Mouse (Mus musculus) neural tube, embryonic 11.5 days (tissue): Measurements from ENCODE around the gene Maml2. TPM values are rescaled to one million over a fixed set of nuclear protein-coding genes. Genes with fewer than 3 reads are reported as not detected.

Source experiments
- ATAC-seq: fragments of 200-750 bp; cut with Nextera tagmentation; 2 replicates; pipeline ENCODE4 v1.8.0; 2017; ENCODE audit warnings: moderate number of reproducible peaks, mild to moderate bottlenecking, moderate TSS enrichment, moderate library complexity; ENCODE audit not compliant: insufficient read depth, low FRiP score, low TSS enrichment
- DNase-seq: peaks from one replicate; pipeline ENCODE4 v3.0.0-alpha.2; 2015; ENCODE audit warnings: low spot score
- H3K27ac ChIP-seq: fragments of 300-500 bp; sonication (generic); 2 replicates; pipeline ENCODE4 v1.5.1; 2014; ENCODE audit warnings: low read depth, mild to moderate bottlenecking, low read length
- H3K27me3 ChIP-seq: fragments of 300-500 bp; sonication (generic); 2 replicates; pipeline ENCODE4 v1.6.1; 2014; ENCODE audit warnings: mild to moderate bottlenecking, low read length, mixed read lengths; ENCODE audit not compliant: control insufficient read depth, insufficient read depth
- H3K36me3 ChIP-seq: fragments of 300-500 bp; sonication (generic); 2 replicates; pipeline ENCODE4 v1.6.1; 2014; ENCODE audit warnings: mild to moderate bottlenecking, low read length, moderate library complexity, mixed read lengths; ENCODE audit not compliant: control insufficient read depth, insufficient read depth
- H3K4me1 ChIP-seq: fragments of 300-500 bp; sonication (generic); 2 replicates; pipeline ENCODE4 v1.6.1; 2014; ENCODE audit warnings: low read length, mixed read lengths; ENCODE audit not compliant: control insufficient read depth, insufficient read depth
- H3K4me2 ChIP-seq: fragments of 300-500 bp; sonication (generic); 2 replicates; pipeline ENCODE4 v1.6.1; 2014; ENCODE audit warnings: low read depth, mild to moderate bottlenecking, moderate library complexity
- H3K4me3 ChIP-seq: fragments of 300-500 bp; sonication (generic); 2 replicates; pipeline ENCODE4 v1.5.1; 2014; ENCODE audit warnings: low read depth, low read length
- H3K9ac ChIP-seq: fragments of 300-500 bp; sonication (generic); 2 replicates; pipeline ENCODE4 v1.6.1; 2014; ENCODE audit warnings: mild to moderate bottlenecking, low read length
- H3K9me3 ChIP-seq: fragments of 300-500 bp; sonication (generic); 2 replicates; pipeline ENCODE4 v1.6.1; 2016; ENCODE audit warnings: low read length; ENCODE audit not compliant: control insufficient read depth
- WGBS: fragments of 180-500 bp; shearing (Covaris S2); extraction: QIAGEN DNeasy Blood & Tissue Kit; methylation state at CpG from one replicate; pipeline ENCODE4 v1.1.7; 2014; 5-methylcytosine and 5-hydroxymethylcytosine counted together
- polyA plus RNA-seq: library from polyadenylated mRNA; unstranded; fragments of >200 nt; fragmentation: Nextera tagmentation; extraction: Ambion mirVana; gene quantifications from 2 replicates; pipeline ENCODE4 v1.2.1, GENCODE M21; 2014

The Maml2 gene
- polyA plus RNA-seq, 1 experiment from 2014 or later: 14.1 TPM

DNA sequence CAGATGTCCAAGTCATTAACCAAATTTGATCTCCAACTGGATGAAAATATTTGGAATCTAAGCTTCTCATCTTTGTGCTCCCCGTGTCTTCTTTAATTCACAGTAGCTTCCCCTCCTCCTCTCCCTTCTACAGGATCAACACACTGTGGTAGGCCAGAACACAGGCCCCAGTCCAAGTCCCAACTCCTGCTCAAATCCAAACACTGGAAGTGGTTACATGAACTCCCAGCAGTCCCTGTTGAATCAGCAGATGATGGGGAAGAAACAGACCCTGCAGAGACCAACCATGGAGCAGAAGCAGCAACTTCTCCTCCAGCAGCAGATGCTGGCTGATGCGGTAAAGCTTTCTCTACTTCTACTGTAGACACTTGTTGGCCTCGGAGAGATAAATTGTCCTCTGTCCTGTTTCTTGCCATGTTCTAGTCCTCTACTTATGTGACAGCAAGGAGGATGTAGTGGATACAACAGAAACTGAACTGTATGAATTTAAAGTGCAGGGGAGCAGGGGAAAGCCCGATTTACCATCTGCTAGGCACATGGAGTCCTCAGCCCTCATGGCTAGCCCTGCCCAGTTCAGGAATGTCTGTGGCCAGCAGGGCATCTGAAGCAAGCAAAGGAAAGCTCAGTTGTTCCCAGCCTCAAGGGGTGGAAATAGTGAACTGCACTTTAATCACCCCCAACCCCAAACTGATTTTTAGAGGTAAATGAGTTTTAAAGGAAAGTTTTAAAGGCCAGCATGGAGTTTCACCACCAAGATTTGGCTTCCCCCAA is 399.5 kb downstream of the Maml2 start:
- no peak overlapping the region for H3K9ac ChIP-seq
- no peak overlapping the region for H3K4me3 ChIP-seq
- DNase-seq (peak; percentile 21), ATAC-seq (no peak)
- H3K27me3 ChIP-seq: no peaks in the 10 kb centered on the region
- H3K27ac ChIP-seq: no peak overlapping the region
- H3K4me2 ChIP-seq: no peak overlapping the region
- no peaks in the 10 kb centered on the region for H3K36me3 ChIP-seq
- H3K4me1 ChIP-seq: no peaks in the 10 kb centered on the region
- 67% methylated on average over 4 of the region's 4 CpGs for WGBS
- no peaks in the 10 kb centered on the region for H3K9me3 ChIP-seq

DNA sequence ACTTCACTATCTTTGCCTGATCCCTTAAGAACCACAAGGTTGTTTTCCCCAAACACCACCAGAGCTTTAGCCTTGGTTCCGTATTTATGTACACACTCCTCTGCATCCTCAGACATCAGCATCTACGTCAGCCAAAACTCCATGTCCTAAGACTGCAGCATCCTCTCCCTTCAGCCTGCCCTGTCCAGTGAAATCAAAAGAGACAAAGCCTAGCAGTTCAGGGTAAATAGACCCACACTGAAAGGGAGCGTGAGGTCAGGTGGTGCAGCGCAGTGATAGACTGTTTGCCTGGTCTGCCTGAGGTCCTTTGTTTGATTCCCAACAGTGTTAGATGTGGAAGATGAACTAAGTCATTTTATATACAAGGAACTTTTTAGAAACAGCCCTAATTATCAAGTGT is 400.1 kb downstream of the Maml2 start:
- H3K27me3 ChIP-seq: no peaks in the 10 kb centered on the region
- H3K36me3 ChIP-seq: no peaks in the 10 kb centered on the region
- H3K9ac ChIP-seq: no peak overlapping the region
- H3K4me1 ChIP-seq: no peaks in the 10 kb centered on the region
- H3K4me3 ChIP-seq: no peak overlapping the region
- no peaks in the 10 kb centered on the region for H3K9me3 ChIP-seq
- WGBS: 55% methylated on average over 4 of the region's 4 CpGs
- ATAC-seq (peak; percentile 55; the same call in 1 of the 2 replicates), DNase-seq (peak; percentile 22)
- H3K4me2 ChIP-seq: no peak overlapping the region
- no peak overlapping the region for H3K27ac ChIP-seq

DNA sequence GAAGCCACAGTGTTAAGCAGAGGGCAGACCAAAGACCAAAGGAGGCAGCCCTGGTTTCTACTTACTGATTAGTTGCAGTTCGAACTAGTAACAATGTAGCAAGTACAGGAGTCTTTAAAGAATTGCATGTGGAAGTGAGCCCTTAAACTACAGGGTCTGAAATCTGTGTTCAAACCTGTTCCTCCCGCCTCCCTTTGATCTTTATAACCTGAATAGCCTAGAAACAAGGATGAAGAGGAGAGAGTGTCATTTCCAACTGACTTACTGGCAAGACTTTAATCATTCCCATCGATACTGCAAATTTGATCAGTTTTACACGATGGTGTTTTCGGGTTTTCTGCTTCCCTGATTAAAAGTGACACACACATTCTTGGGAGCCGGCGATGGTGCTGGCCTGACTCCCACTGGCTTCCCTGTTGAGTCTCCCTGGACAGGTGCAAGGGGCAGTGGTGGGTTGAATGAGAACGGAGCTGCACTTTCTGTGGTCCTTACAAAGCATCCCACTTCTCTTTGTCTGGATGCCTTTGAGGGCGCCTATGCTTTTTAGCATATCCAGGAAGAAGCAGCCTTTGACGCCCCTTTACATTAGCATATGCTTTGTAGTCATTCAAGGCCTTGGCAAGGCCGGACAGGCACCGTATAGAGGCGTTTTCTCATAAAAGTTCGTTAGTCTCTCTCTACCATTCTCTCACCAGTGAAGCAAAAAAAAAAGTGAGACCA is 401.5 kb downstream of the Maml2 start:
- Histone ChIP-seq H3K27ac (peak overlapping the region; percentile 60), H3K4me1 (no peaks in the 10 kb centered on the region), H3K9ac (no peak overlapping the region), H3K36me3 (0 out of 2 replicates have a peak, but pooled peaks cover 2% of the 10 kb centered on the region), H3K4me2 (no peak overlapping the region), H3K9me3 (no peaks in the 10 kb centered on the region), H3K27me3 (no peaks in the 10 kb centered on the region), H3K4me3 (no peak overlapping the region)
- 23% methylated on average over 14 of the region's 14 CpGs for WGBS
- ATAC-seq (peak; percentile 91), DNase-seq (peak; percentile 55)

DNA sequence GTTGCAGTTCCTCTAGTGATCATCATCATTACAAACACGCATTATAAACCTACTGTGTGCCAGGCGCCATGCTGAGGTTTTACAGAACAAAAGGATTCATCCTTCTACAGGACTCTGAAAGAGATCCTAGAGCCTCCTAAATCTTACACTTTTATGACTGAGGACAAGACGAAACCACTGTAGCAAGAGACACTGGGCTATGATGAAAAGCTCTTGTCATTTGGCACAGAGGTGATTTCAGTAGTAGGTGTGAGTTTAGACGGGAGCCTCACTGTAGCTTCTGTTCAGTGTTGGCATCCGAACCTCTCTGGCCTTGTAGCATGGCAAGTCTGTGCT is 402.0 kb downstream of the Maml2 start:
- Histone ChIP-seq H3K36me3 (0 out of 2 replicates have a peak, but pooled peaks cover 2% of the 10 kb centered on the region), H3K4me3 (no peak overlapping the region), H3K27me3 (no peaks in the 10 kb centered on the region), H3K4me1 (no peaks in the 10 kb centered on the region), H3K9ac (no peak overlapping the region), H3K9me3 (no peaks in the 10 kb centered on the region), H3K27ac (0 out of 2 replicates have a peak overlapping the region, but pooled peaks have one; percentile 21), H3K4me2 (no peak overlapping the region)
- WGBS: 32% methylated on average over 5 of the region's 5 CpGs
- ATAC-seq: 0 out of 2 replicates have a peak, but pooled peaks have one; percentile 16
- DNase-seq: no peak

DNA sequence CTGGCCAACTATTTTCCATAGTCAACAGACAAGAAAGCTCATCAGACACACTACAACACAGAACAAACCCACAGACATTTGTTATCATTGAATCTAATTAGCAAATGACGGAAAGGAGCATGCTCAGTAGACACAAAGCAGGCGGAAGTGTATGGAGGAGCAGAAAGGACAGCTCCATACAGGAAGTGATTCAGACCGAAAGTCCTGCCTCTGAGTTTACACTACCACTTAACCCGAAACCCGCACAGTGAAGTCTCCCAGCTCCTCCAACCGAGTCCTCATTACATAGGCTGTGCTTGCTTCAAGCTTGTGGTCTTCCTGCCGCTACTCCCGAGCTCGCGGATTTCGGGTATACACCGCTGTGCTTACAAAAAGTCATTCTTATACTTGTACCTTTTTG is 404.0 kb downstream of the Maml2 start:
- Histone ChIP-seq H3K4me2 (no peak overlapping the region), H3K4me3 (no peak overlapping the region), H3K4me1 (no peaks in the 10 kb centered on the region), H3K36me3 (0 out of 2 replicates have a peak, but pooled peaks cover 2% of the 10 kb centered on the region), H3K27ac (no peak overlapping the region), H3K9me3 (no peaks in the 10 kb centered on the region), H3K27me3 (no peaks in the 10 kb centered on the region), H3K9ac (no peak overlapping the region)
- DNase-seq: no peak
- ATAC-seq: no peak
- 95% methylated on average over 12 of the region's 12 CpGs for WGBS

DNA sequence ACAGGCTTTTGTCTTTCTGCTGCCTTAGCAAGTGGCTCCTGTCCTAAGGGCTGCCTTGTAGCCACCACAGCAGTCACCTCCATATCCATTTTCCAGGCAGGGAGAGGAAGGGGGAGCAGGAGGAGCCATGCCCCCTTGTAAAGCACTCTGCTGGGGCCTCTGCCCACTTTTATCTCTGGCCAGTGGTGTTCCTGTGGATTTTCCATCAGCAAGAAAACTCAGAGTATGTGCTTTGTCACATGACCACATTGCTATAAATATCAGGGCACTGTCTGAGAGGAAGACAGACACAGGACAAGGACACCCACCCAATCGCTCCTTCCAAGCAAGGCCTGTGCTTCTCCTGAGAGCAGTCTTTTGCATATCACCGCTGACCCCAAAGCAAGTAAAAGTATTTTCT is 405.3 kb downstream of the Maml2 start:
- Histone ChIP-seq H3K4me1 (no peaks in the 10 kb centered on the region), H3K4me3 (no peak overlapping the region), H3K9ac (no peak overlapping the region), H3K9me3 (no peaks in the 10 kb centered on the region), H3K4me2 (no peak overlapping the region), H3K27me3 (no peaks in the 10 kb centered on the region), H3K27ac (no peak overlapping the region), H3K36me3 (0 out of 2 replicates have a peak, but pooled peaks cover 2% of the 10 kb centered on the region)
- DNase-seq: no peak
- WGBS: 94% methylated on average over 2 of the region's 2 CpGs
- ATAC-seq: no peak

DNA sequence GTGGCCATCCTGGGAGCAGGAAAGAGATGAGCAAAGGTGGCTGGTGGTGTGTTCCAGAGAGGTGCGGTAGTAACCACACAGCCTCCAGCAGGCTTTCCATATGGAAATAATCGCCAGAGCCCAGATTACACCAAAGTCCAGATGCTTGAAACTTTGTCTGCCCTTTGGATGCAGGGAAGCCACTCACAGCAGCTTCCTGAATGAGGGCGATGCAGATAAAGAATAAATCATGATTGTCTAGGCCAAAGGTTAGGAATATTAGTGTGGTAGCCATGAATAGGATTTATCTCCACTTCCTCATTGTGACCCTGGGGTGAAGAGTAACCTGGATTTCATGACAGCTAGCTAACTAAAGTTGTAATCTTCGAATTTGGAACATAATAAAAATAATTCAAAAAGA is 407.2 kb downstream of the Maml2 start:
- Histone ChIP-seq H3K27ac (no peak overlapping the region), H3K9ac (no peak overlapping the region), H3K27me3 (no peaks in the 10 kb centered on the region), H3K4me3 (no peak overlapping the region), H3K36me3 (0 out of 2 replicates have a peak, but pooled peaks cover 2% of the 10 kb centered on the region), H3K4me2 (no peak overlapping the region), H3K4me1 (no peaks in the 10 kb centered on the region), H3K9me3 (no peaks in the 10 kb centered on the region)
- DNase-seq (no peak), ATAC-seq (no peak)
- WGBS: 68% methylated on average over 4 of the region's 4 CpGs

DNA sequence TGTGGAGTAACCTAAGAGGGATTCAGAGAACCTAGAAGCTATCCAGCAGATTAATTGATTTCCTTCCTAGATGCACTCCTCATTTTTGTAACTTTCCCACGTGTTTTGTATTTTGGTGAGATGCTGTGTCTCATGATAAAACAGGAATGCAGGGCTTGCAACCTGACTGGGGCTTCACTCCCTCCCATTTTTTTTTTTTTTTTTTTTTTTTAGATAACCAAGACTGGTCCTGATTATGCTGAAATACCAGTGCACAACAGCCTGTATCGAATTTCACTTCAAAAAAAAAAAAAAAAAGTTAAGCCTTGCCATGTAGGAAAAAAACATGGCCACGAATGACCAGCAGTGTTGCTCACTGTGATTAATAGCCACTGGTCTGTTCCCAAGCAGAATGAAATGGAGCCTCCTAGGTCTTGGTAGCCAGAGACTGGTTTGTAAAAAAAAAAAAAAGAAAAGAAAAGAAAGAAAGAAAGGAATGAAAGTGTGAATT is 409.4 kb downstream of the Maml2 start:
- ATAC-seq: no peak

More for the DNA sequence above, 409.4 kb downstream of the Maml2 start:
- no peak overlapping the region for H3K4me3 ChIP-seq
- no peaks in the 10 kb centered on the region for H3K4me1 ChIP-seq
- DNase-seq: no peak
- no peak overlapping the region for H3K4me2 ChIP-seq
- no peak overlapping the region for H3K9ac ChIP-seq
- H3K36me3 ChIP-seq: 0 out of 2 replicates have a peak, but pooled peaks cover 2% of the 10 kb centered on the region
- no peaks in the 10 kb centered on the region for H3K27me3 ChIP-seq
- no peaks in the 10 kb centered on the region for H3K9me3 ChIP-seq
- WGBS: 46% methylated on average over 3 of the region's 3 CpGs
- no peak overlapping the region for H3K27ac ChIP-seq
